Mouse (Mus musculus): ENCODE data around the gene Muc2.

Muc2 gene

GRCm38 (mm10) chr7:141770521-141770920 is 80.4 kb downstream of the Muc2 start:
- no peak for DNase-seq

DNA sequence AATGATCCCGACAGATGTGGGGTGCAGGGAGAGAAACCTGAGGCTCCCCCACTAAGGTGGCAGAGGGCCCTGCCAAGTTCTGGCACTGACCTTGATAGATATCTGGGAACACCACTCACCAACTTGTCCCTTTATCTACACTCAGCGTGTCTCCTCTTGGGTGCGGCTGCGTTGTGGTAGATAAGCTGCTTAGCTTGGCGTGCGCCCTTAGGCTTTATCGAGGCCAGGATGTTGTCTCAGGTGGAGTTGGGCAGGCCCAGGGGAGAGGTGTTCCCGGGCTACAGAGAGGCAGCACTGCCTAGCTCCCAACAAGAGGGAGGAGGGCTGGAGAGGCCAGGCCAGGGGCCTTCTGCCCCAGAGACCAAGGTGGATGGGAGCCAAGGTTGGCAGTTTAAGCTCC is 80.8 kb downstream of the Muc2 start:
- DNase-seq: no peak

DNA sequence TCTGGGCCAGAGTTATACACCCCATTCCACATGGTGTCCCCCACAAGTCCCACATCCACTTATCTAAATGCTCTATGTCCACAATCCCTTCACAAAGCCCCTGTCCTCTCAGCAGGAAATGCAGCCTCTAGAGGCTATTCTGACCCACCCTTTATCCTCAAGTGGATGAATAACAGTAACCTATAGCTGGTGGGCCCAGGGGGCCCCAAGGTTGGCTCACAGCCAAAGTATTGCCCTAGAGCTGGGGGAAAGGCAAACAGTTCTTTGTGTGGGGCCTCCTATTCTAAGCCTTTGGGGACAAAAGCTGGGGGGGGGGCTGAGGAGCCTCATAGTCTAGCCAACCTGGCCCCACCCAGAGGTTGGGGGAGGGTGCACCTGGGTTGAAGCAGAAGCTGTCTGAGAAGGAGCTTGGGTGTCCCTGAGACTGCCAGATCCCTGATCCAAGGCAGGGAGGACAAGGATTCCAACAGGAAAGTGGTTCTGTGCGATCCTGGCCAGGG is 82.0 kb downstream of the Muc2 start:
- DNase-seq: no peak

DNA sequence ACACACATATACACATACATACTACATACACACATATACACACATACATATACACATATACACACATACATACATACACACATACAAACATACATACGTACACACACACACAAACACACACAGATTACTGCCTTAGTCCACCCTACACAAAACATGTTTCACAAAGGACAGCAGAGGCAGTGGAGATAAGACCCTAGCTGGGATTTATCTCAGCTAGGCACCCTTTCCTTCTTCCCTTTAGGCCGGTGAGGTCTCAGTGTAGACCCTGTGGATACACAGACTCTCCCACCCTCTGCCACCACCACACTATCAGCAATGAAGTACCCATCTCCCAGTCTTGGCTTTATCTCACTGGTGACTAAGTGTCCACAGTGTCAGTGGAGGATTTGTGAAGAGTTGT is 84.7 kb downstream of the Muc2 start:
- no peak for DNase-seq

DNA sequence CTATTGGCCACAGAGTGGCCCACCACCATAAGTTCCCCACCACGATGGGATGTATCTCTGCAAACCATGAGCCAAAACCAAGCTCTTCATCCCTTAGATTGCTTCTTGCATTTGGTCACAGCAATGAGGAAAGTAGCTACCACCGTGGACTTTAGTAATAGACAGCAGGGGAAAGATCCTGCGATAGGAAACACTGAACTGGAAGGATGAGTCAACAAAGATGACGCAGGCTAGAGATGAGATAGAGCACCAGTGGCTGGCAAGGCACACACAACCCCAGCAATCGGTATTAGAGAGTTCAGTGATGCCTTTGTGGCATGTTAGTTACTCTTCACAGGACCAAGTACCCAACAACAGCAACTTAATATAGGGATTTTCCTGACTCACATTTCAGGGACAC is 86.1 kb downstream of the Muc2 start:
- DNase-seq: no peak

DNA sequence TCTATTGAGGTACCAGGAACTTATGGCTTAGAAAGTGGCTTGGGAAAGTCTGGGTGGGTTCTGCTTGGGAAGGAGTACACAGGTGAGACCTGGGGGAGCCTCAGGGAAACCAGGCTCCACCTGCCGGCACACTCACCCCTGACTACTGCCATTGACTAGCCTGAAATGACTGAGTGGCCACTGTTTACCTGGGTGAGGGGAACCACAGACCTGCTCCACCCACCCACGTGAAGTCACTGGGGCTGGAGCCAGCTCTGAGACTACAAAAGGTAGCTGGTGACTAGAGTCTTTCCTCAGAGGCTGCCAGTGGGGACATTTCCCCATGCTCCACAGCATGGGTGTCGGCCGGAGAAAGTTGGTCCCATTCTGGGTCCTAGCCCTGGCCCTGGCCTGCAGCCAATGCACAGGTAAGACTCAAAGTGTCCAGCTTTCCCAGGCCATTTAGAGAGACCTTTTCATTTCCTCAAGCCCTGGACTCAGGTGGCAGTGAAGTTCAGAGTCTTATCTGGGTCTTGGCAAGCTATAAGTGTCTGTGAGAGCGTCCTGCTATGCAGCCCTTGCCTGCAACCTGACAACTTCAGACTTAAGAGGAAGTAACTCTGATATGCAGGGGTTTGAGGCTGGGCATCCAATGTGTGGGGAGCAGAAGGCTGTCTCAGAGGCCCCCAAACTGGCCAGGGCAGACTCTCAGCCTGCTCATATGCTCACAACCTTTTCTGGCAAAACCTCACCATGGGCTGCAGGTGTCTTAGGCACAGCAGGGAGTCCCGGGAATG is 98.7 kb downstream of the Muc2 start, which contains the start of gene Muc5ac:
Gene Muc5ac, plus strand, starts transcription at position 296 of the 776 bp plus-strand sequence.
- DNase-seq: peak; percentile 39 to 53

- DNase-seq: no peak
Measured at GRCm38 (mm10) chr7:141794251-141794650, 104.1 kb downstream of the Muc2 start.

GRCm38 (mm10) chr7:141803206-141803605 is 113.1 kb downstream of the Muc2 start:
- DNase-seq: no peak
